Mouse (Mus musculus): ENCODE measurements around the gene Hapln2. TPM values are rescaled to one million over a fixed set of nuclear protein-coding genes. Genes with fewer than 3 reads are reported as not detected.

The Hapln2 gene
- total RNA-seq (2014; rRNA removed) (0.38 and 0.92 TPM in 2 replicates), polyA plus RNA-seq (2015; fragmentation: Nextera tagmentation; extraction: Ambion mirVana) (0.31 and 0.69 TPM in 2 replicates)

DNA sequence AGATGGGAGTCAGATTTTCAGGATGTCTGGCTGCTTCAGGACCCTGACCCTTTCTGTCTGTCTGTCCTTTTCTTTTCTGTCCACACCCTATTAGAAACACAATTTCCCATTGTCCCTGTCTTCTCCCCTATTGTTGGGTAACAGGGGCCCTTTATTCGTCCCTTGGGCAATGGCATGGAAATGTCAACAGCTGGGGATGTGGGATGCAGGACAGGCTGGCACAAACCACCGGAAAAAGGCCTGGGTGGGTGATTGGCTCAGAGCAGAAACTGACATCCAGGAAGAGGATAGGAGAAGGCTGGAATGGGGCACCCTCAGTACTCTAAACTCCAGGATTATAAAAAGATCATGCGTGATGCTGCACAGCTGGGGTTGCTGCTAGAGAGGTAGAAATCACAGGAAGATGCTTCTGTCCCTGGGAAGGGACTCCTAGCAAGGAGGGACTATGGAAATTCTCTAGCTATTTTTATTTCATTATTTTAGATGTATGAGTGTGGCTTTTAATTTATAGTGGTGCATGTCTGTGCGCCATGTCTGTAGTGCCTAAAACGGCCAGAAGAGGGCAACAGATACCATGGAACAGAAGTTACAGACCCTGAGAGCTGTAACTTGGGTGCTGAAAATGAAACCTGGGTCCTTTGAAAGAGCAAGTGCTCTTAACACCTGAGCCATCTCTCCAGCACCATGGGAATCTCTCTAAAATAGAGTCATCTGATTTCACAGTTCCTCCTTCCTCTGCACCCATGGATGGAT, at the start of gene Hapln2:
TSS of gene Hapln2 (minus strand) at position 150 of the 753 bp plus-strand sequence.
- no peak for DNase-seq
- ATAC-seq, result no peak
- Histone ChIP-seq H3K4me1 (ENCODE audit: insufficient read depth) (peaks cover 4% of the 10 kb centered on the region; the same call in 1 of the 2 replicates), H3K9ac (no peak within 1 kb of the TSS), H3K27ac (ENCODE audit: low read depth, low read length) (no peak within 1 kb of the TSS), H3K27me3 (ENCODE audit: insufficient read depth, low read length) (peaks cover 30% of the 10 kb centered on the region), H3K4me2 (ENCODE audit: low read depth) (no peak within 1 kb of the TSS), H3K9me3 (ENCODE audit: low read length) (no peaks in the 10 kb centered on the region), H3K36me3 (ENCODE audit: insufficient read depth) (no peaks in the 10 kb centered on the region), H3K4me3 (ENCODE audit: low read depth, low read length) (no peak within 1 kb of the TSS)
- 43% methylated on average over 5 of the region's 5 CpGs for WGBS
- peak; percentile 45 for TF ChIP-seq CTCF (IDR thresholded peaks at IDR 0.05; ENCODE audit: low read depth)

DNA sequence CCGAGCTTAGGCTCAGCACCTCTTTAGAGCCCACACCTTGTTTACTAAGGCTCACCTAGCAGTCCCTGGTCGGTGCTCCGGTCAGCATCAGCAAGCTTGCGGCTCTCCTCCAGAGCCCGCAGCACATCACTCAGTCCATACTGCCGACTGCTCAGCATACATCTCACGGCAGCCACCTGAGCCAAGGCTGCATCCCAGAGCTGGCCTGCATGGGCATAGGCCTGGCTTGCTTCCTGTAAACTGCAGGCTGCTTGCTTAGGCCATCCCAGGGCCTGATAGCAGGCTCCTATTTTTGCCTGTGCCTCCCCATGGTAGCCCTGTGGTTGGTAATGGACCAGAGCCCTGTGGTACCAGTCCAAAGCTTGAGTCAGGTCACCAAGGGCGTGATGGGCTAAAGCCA, 47.4 kb upstream of the Hapln2 start:
- Histone ChIP-seq H3K9ac (no peak overlapping the region), H3K4me2 (ENCODE audit: low read depth) (no peak overlapping the region), H3K36me3 (ENCODE audit: insufficient read depth) (no peaks in the 10 kb centered on the region), H3K27ac (ENCODE audit: low read depth, low read length) (no peak overlapping the region), H3K4me3 (ENCODE audit: low read depth, low read length) (no peak overlapping the region), H3K27me3 (ENCODE audit: insufficient read depth, low read length) (no peaks in the 10 kb centered on the region), H3K4me1 (ENCODE audit: insufficient read depth) (no peaks in the 10 kb centered on the region), H3K9me3 (ENCODE audit: low read length) (no peaks in the 10 kb centered on the region)
- DNase-seq (no peak), ATAC-seq (no peak)
- TF ChIP-seq CTCF (IDR thresholded peaks at IDR 0.05; ENCODE audit: low read depth), result no peak
- 82% methylated on average over 8 of the region's 8 CpGs for WGBS

DNA sequence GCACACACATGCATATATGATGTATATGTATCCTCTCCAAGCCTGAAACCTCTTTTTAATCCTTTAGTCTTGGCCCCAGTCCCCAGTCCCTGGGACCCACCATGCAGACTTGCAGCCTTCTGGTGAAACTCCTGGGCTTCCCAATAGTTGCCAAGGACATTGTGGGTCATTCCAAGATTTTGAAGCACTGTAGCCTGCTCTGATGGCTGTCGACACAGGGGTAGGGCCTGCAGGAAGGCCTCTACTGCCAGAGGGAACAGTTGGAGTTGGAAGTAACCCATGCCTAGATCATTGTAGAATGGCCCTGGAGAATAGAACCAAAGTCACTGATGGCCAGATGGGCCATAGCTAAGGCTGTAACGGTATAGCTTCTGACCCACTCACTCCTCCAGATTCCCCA, 47.0 kb upstream of the Hapln2 start:
- 61% methylated on average over 2 of the region's 2 CpGs for WGBS
- Histone ChIP-seq H3K27ac (ENCODE audit: low read depth, low read length) (no peak overlapping the region), H3K36me3 (ENCODE audit: insufficient read depth) (no peaks in the 10 kb centered on the region), H3K9ac (no peak overlapping the region), H3K27me3 (ENCODE audit: insufficient read depth, low read length) (no peaks in the 10 kb centered on the region), H3K4me3 (ENCODE audit: low read depth, low read length) (no peak overlapping the region), H3K4me2 (ENCODE audit: low read depth) (no peak overlapping the region), H3K4me1 (ENCODE audit: insufficient read depth) (no peaks in the 10 kb centered on the region), H3K9me3 (ENCODE audit: low read length) (no peaks in the 10 kb centered on the region)
- no peak for ATAC-seq
- TF ChIP-seq CTCF (IDR thresholded peaks at IDR 0.05; ENCODE audit: low read depth), result no peak
- no peak for DNase-seq

DNA sequence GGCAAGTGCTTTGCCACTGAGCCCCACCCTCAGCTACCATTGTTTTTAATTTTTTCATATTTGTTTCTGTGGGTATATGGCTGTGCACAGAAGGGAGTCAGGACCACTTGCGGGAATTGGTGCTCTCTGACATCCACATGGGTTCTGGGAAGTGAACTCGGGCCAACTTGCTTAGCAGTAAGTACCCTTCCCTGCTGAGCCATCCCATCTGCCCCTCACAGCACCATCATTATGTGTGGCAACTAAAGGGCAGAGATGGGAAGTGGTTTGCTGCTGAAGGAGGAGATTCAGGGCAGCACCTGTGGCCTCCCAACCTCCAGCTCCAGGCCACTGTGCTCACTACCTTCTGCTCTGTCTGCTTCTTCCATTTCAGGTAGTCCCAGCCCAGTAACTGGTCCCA, 46.2 kb upstream of the Hapln2 start:
- WGBS, result 73% methylated on average over 2 of the region's 2 CpGs
- no peak overlapping the region for H3K9ac ChIP-seq
- TF ChIP-seq CTCF (IDR thresholded peaks at IDR 0.05; ENCODE audit: low read depth), result no peak
- ATAC-seq (no peak), DNase-seq (no peak)
- H3K9me3 ChIP-seq (ENCODE audit: low read length), result no peaks in the 10 kb centered on the region
- no peaks in the 10 kb centered on the region for H3K4me1 ChIP-seq (ENCODE audit: insufficient read depth)
- H3K27me3 ChIP-seq (ENCODE audit: insufficient read depth, low read length), result no peaks in the 10 kb centered on the region
- H3K36me3 ChIP-seq (ENCODE audit: insufficient read depth), result no peaks in the 10 kb centered on the region
- H3K27ac ChIP-seq (ENCODE audit: low read depth, low read length), result no peak overlapping the region
- no peak overlapping the region for H3K4me2 ChIP-seq (ENCODE audit: low read depth)
- no peak overlapping the region for H3K4me3 ChIP-seq (ENCODE audit: low read depth, low read length)

DNA sequence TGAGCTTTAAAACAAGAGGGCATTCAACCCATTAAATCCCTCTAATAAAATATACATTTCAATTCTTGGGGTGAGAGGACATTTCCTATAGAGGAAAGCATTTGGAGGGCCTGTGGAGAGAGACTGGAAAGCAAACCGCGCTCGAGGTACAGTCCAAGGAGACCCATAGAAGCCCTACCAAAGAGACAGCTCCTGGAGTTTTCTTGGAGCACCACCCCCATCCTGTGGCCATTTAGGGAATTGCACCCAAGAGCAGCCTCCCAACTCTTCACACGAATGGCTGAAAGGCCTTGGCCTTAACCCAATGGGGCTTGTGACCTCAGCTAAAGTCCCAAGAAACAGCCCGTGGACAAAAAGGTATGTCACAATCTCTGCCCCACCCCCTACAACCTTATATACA, 44.4 kb upstream of the Hapln2 start:
- peak; percentile 96 for TF ChIP-seq CTCF (IDR thresholded peaks at IDR 0.05; ENCODE audit: low read depth)
- no peak overlapping the region for H3K4me3 ChIP-seq (ENCODE audit: low read depth, low read length)
- H3K36me3 ChIP-seq (ENCODE audit: insufficient read depth), result no peaks in the 10 kb centered on the region
- H3K4me1 ChIP-seq (ENCODE audit: insufficient read depth), result no peaks in the 10 kb centered on the region
- H3K4me2 ChIP-seq (ENCODE audit: low read depth), result no peak overlapping the region
- H3K9me3 ChIP-seq (ENCODE audit: low read length), result no peaks in the 10 kb centered on the region
- H3K27me3 ChIP-seq (ENCODE audit: insufficient read depth, low read length), result no peaks in the 10 kb centered on the region
- DNase-seq (peak; percentile 92), ATAC-seq (peak; percentile 92)
- WGBS, result under 1% methylated on average over 5 of the region's 5 CpGs
- H3K27ac ChIP-seq (ENCODE audit: low read depth, low read length), result no peak overlapping the region
- H3K9ac ChIP-seq, result no peak overlapping the region

DNA sequence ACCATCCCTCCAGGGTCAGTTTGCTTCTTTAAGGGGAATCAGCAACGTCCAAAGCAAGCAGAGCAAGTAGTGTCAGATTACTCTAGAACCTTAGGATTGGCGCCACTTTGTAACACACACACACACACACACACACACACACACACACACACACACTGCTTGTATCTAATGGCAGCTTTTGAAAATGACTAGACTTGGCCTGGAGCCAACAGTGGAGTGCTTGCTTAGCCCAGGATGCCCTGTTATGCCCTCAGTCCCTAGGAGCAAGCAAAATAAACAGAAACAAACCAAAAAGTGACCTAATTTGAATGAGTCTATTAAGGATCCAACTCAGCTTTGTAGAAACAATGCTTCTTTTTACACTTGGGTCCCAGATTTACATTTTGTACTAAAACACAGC, 41.0 kb upstream of the Hapln2 start:
- Histone ChIP-seq H3K9ac (no peak overlapping the region), H3K4me1 (ENCODE audit: insufficient read depth) (no peaks in the 10 kb centered on the region), H3K4me3 (ENCODE audit: low read depth, low read length) (no peak overlapping the region), H3K4me2 (ENCODE audit: low read depth) (no peak overlapping the region), H3K27me3 (ENCODE audit: insufficient read depth, low read length) (no peaks in the 10 kb centered on the region), H3K27ac (ENCODE audit: low read depth, low read length) (no peak overlapping the region), H3K36me3 (ENCODE audit: insufficient read depth) (no peaks in the 10 kb centered on the region), H3K9me3 (ENCODE audit: low read length) (no peaks in the 10 kb centered on the region)
- 16% methylated on average over 2 of the region's 2 CpGs for WGBS
- no peak for TF ChIP-seq CTCF (IDR thresholded peaks at IDR 0.05; ENCODE audit: low read depth)
- ATAC-seq, result no peak
- DNase-seq, result no peak

DNA sequence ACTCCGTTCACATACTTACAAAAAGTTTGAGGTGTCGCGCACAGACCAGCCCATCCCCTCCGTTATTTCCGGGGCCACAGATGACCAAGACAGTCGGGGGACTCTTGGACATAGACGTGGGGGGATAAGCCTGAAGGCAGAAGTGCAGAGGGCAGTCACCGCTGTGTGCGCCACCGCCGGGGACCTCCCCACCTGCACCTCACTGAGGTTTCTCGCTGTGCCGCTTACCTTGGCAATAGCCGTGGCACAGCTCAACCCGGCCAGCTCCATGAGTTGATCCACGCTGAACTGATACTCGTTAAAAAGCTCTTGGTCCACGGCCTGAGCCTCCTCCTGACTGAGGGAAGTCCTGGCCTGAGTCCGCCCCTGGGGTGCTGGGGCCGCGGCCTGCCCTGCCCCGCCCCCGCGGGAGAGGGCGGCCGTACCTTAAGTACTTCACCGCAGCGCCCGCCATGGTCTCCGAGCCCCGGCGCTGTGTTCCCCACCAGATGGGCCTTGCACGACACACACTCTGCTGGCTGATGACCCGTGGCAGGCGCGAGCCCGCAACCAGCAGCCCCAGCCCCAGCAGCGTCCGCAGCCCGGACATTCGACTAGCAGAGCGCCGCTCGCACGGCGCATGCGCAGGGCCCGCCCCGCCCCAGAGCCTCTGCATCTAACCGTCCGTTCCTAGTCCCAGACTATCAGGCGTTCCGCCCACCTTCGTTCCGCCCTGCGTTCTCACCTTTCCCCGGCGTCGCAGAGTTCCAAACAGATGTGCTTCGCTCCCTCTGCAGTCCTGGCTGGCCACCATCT, 30.7 kb upstream of the Hapln2 start, which contains the start of gene Naxe:
TSS of gene Naxe (minus strand) at position 594 of the 795 bp plus-strand sequence.
- Histone ChIP-seq H3K9me3 (ENCODE audit: low read length) (no peaks in the 10 kb centered on the region), H3K4me1 (ENCODE audit: insufficient read depth) (0 out of 2 replicates have a peak, but pooled peaks cover 6% of the 10 kb centered on the region), H3K27me3 (ENCODE audit: insufficient read depth, low read length) (no peaks in the 10 kb centered on the region), H3K4me2 (ENCODE audit: low read depth) (peak within 1 kb of the TSS; percentile 96), H3K36me3 (ENCODE audit: insufficient read depth) (peaks cover 21% of the 10 kb centered on the region), H3K27ac (ENCODE audit: low read depth, low read length) (peak within 1 kb of the TSS; percentile 54; the same call in 1 of the 2 replicates), H3K9ac (peak within 1 kb of the TSS; percentile 85), H3K4me3 (ENCODE audit: low read depth, low read length) (peak within 1 kb of the TSS; percentile 88)
- ATAC-seq (peak; percentile 95), DNase-seq (peak; percentile 92)
- TF ChIP-seq CTCF (IDR thresholded peaks at IDR 0.05; ENCODE audit: low read depth), result no peak
- 4% methylated on average over 58 of the region's 60 CpGs for WGBS

Data from forebrain, postnatal 0 days (tissue).